ENCODE assay signal across 9 mouse cellular contexts in genomic region chr6:72473264-72474041, GRCm38 (mm10). TPM values are rescaled to one million over a fixed set of nuclear protein-coding genes. Genes with fewer than 3 reads are reported as not detected.
A peak's percentile ranks its signal among the peaks of the same experiment; 100 is the strongest.
DNase-seq lines count a peak whose midpoint lies in the region; ATAC-seq and TF ChIP-seq lines count a peak whose summit lies in the region.
"Had no signal": no experiment of that assay in that cellular context is flagged by ENCODE, and none has a peak within 500 bp of the region (broad histone marks: within the 10 kb centered on the region; RNA-seq: fewer than 3 reads in every experiment).

No protein-coding gene starts in this region.

- H3K27ac ChIP-seq in heart, adult 2 months, result peak overlapping the region; percentile 64
- no peak overlapping the region for H3K27ac ChIP-seq in heart, embryonic 12.5 days (ENCODE audit: poor library complexity, severe bottlenecking)
- H3K27ac ChIP-seq in brown adipose tissue, adult 24 weeks (replicated peaks; ENCODE audit: low read depth, low read length), result peak overlapping the region; percentile 70

- no peak overlapping the region for H3K4me3 ChIP-seq in heart, adult 2 months
- H3K4me3 ChIP-seq in heart, embryonic 12.5 days, result no peak overlapping the region
- no peak overlapping the region for H3K4me3 ChIP-seq in brown adipose tissue, adult 24 weeks (ENCODE audit: insufficient read depth, low read depth, low read length)

- H3K4me1 ChIP-seq in heart, adult 2 months (ENCODE audit: control insufficient read depth, insufficient read depth, low read length), result peaks cover 12% of the 10 kb centered on the region
- H3K4me1 ChIP-seq in heart, embryonic 12.5 days (replicated peaks), result no peaks in the 10 kb centered on the region
- H3K4me1 ChIP-seq in brown adipose tissue, adult 24 weeks (ENCODE audit: control insufficient read depth, insufficient read depth, insufficient read length, low read length), result peaks cover 6% of the 10 kb centered on the region

- no peak for TF ChIP-seq POLR2A in heart, adult 2 months (IDR thresholded peaks at IDR 0.05; ENCODE audit: insufficient read depth, low read depth, low read length)

- no peaks in the 10 kb centered on the region for H3K79me2 ChIP-seq in heart, adult 2 months (replicated peaks; ENCODE audit: control insufficient read depth, insufficient read depth, low read length)

- peak; percentile 51 to 71 for DNase-seq in heart, adult 2 months
- DNase-seq in induced T-regulatory cell, adult 2 months (ENCODE audit: low read depth), result peak; percentile 34
- DNase-seq in lung, postnatal 36 days, result peak; percentile 81
- peak; percentile 28 for DNase-seq in yolk sac, embryonic 10.5 days (ENCODE audit: low spot score)
- DNase-seq in frontal cortex, postnatal 14 days (ENCODE audit: low spot score in 2 of 2), result no peak
- no peak for DNase-seq in frontal cortex, postnatal 10 days (ENCODE audit: low spot score in 2 of 2)

- H3K9me3 ChIP-seq in heart, embryonic 12.5 days (replicated peaks), result no peaks in the 10 kb centered on the region

- H3K36me3 ChIP-seq in heart, adult 2 months (ENCODE audit: control insufficient read depth, insufficient read depth, low read length), result no peaks in the 10 kb centered on the region
- H3K36me3 ChIP-seq in heart, embryonic 12.5 days, result no peaks in the 10 kb centered on the region

- 42% methylated on average over 14 of the region's 14 CpGs for WGBS in heart, adult 2 months
- WGBS in heart, embryonic 12.5 days, result 61% methylated on average over 14 of the region's 14 CpGs

- no peaks in the 10 kb centered on the region for H3K27me3 ChIP-seq in heart, adult 2 months (ENCODE audit: control insufficient read depth, insufficient read depth, low read length)
- no peaks in the 10 kb centered on the region for H3K27me3 ChIP-seq in heart, embryonic 12.5 days (replicated peaks)

- TF ChIP-seq CTCF in heart, adult 2 months (IDR thresholded peaks at IDR 0.05), result no peak

- ATAC-seq in heart, embryonic 12.5 days (ENCODE audit: insufficient number of reproducible peaks, low FRiP score), result no peak

- H3K9ac ChIP-seq in heart, adult 2 months (ENCODE audit: low read depth, low read length), result no peak overlapping the region
- H3K9ac ChIP-seq in heart, embryonic 12.5 days, result no peak overlapping the region

- intact Hi-C loops in heart, adult 2 months (cut with DNase I), result loop anchor here (2.0 kb wide), 1 partner anchor 39 kb away; no protein-coding TSS in a partner anchor

- no peak overlapping the region for H3K4me2 ChIP-seq in heart, embryonic 12.5 days

- TF ChIP-seq EP300 in heart, adult 2 months (IDR thresholded peaks at IDR 0.05; ENCODE audit: insufficient read depth, low read depth, low read length), result peak; percentile 73; the same call in 1 of the 2 replicates

RNA-seq across cellular contexts. Expression of gene Mat2a, which starts 34.1 kb away (rescaled TPM):
- 100 to 1,000 TPM; 129 to 151 TPM for total RNA-seq in heart, adult 2 months (2021)
- polyA plus RNA-seq in heart, adult 2 months (2012; rRNA removed), result 93.0 and 162 TPM in 2 replicates
- 313 and 317 TPM in 2 replicates for polyA plus RNA-seq in heart, embryonic 12.5 days (2016; fragmentation: Nextera tagmentation; extraction: Ambion mirVana)
- 103 and 104 TPM in 2 replicates for polyA plus RNA-seq in brown adipose tissue, adult 24 weeks (2012; ENCODE audit: insufficient read depth, insufficient read length, missing spikeins)

RNA-seq across cellular contexts. Expression of gene Sh2d6, which starts 48.1 kb away (rescaled TPM):
- not detected for total RNA-seq in heart, adult 2 months (2021)
- 0.21 TPM in 1 of 2 replicates, not detected in the other for polyA plus RNA-seq in heart, adult 2 months (2012; rRNA removed)
- polyA plus RNA-seq in heart, embryonic 12.5 days (2016; fragmentation: Nextera tagmentation; extraction: Ambion mirVana), result not detected in 2 replicates
- not detected in 2 replicates for polyA plus RNA-seq in brown adipose tissue, adult 24 weeks (2012; ENCODE audit: insufficient read depth, insufficient read length, missing spikeins)
- polyA plus RNA-seq: heart, embryonic 16.5 days had no signal

RNA-seq across cellular contexts. Expression of gene Ggcx, which starts 59.3 kb away (rescaled TPM):
- 10 to 100 TPM; 30.4 to 32.5 TPM for total RNA-seq in heart, adult 2 months (2021)
- polyA plus RNA-seq in heart, adult 2 months (2012; rRNA removed), result 19.3 and 26.1 TPM in 2 replicates
- polyA plus RNA-seq in heart, embryonic 12.5 days (2016; fragmentation: Nextera tagmentation; extraction: Ambion mirVana), result 33.8 and 38.7 TPM in 2 replicates
- 17.3 and 19.4 TPM in 2 replicates for polyA plus RNA-seq in brown adipose tissue, adult 24 weeks (2012; ENCODE audit: insufficient read depth, insufficient read length, missing spikeins)

Comparison
In these comparisons a context has a peak if more than half of its experiments do, and no peak if none do; other contexts are left out.
1. DNase-seq: peak in heart, adult 2 months (2 of 2), induced T-regulatory cell, adult 2 months (single experiment), lung, postnatal 36 days (single experiment) and yolk sac, embryonic 10.5 days (single experiment); none in frontal cortex, postnatal 14 days (0 of 2) and frontal cortex, postnatal 10 days (0 of 2).